Mouse (Mus musculus) megakaryocyte, embryonic 14.5 days (primary cell): ENCODE measurements around the gene Capza2.

Source experiments
- FLI1 ChIP-seq: IDR thresholded peaks from 2 replicates; pipeline ENCODE4 v1.6.1; 2012; ENCODE audit warnings: low read length, inconsistent platforms, mixed read lengths
- GATA1 ChIP-seq: IDR thresholded peaks from 3 replicates; pipeline ENCODE4 v1.6.1; 2012; ENCODE audit warnings: mixed read lengths, low read length, inconsistent platforms, borderline replicate concordance

- TF ChIP-seq GATA1 = no peak
- TF ChIP-seq FLI1 = no peak
Observed at GRCm38 (mm10) chr6:17589049-17589952, 46.7 kb upstream of the Capza2 start.
